16 mouse cellular contexts compared by ENCODE assay signal in the genomic region with DNA sequence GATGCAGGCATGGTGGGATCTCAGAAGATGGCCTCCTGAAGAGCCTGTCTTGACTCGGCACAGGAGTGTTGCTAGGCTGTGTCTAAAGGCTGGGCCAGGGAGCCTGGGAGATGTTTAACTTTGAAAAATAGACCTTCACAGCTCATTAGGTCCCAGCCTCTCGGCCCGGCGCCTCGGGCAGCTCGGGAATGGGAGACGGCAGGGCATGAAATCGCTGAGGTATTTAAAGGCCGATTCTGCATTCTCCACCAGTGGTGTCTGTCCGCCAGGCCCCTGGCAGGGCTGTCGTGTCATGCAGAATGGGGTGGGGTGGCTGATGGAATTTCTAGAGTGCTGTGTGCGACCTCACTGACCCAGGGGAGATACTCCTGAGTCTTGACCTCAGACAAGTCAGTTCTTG. TPM values are rescaled to one million over a fixed set of nuclear protein-coding genes. Genes with fewer than 3 reads are reported as not detected.
A peak's percentile ranks its signal among the peaks of the same experiment; 100 is the strongest.
DNase-seq lines count a peak whose midpoint lies in the region; ATAC-seq and TF ChIP-seq lines count a peak whose summit lies in the region.
"Had no signal": no experiment of that assay in that cellular context is flagged by ENCODE, and none has a peak within 500 bp of the region (broad histone marks: within the 10 kb centered on the region; RNA-seq: fewer than 3 reads in every experiment).

No protein-coding gene starts in this region.

- H3K4me3 ChIP-seq in forebrain, embryonic 11.5 days (ENCODE audit: low read depth, low read length) = no peak overlapping the region
- no peak overlapping the region for H3K4me3 ChIP-seq in forebrain, embryonic 16.5 days (replicated peaks; ENCODE audit: low read length)
- H3K4me3 ChIP-seq in gastrocnemius, adult 2 months = no peak overlapping the region
- H3K4me3 ChIP-seq in thymus, adult 2 months (ENCODE audit: control insufficient read depth, insufficient read depth, low read length) = no peak overlapping the region
- H3K4me3 ChIP-seq: embryonic facial prominence, embryonic 13.5 days; hindbrain, embryonic 15.5 days; midbrain, embryonic 12.5 days had no signal

- 63% methylated on average over 12 of the region's 12 CpGs for WGBS in forebrain, embryonic 11.5 days
- 61% methylated on average over 12 of the region's 12 CpGs for WGBS in forebrain, embryonic 16.5 days
- WGBS in thymus, adult 2 months = 92% methylated on average over 12 of the region's 12 CpGs

- TF ChIP-seq POLR2A in thymus, adult 2 months (IDR thresholded peaks at IDR 0.05; ENCODE audit: control insufficient read depth, extremely low read depth, insufficient read depth, low read length, poor library complexity) = no peak

- H3K9me3 ChIP-seq in forebrain, embryonic 11.5 days (ENCODE audit: control insufficient read depth, low read length) = no peaks in the 10 kb centered on the region
- no peaks in the 10 kb centered on the region for H3K9me3 ChIP-seq in forebrain, embryonic 16.5 days (ENCODE audit: control insufficient read depth, low read length)
- H3K9me3 ChIP-seq: embryonic facial prominence, embryonic 13.5 days; hindbrain, embryonic 15.5 days; midbrain, embryonic 12.5 days had no signal

- no peak overlapping the region for H3K9ac ChIP-seq in forebrain, embryonic 11.5 days (ENCODE audit: low read length)
- H3K9ac ChIP-seq in forebrain, embryonic 16.5 days (replicated peaks; ENCODE audit: low read depth, low read length) = no peak overlapping the region
- H3K9ac ChIP-seq: embryonic facial prominence, embryonic 13.5 days; hindbrain, embryonic 15.5 days; midbrain, embryonic 12.5 days had no signal

- H3K36me3 ChIP-seq in forebrain, embryonic 11.5 days (ENCODE audit: control insufficient read depth, insufficient read depth, low read length) = no peaks in the 10 kb centered on the region
- H3K36me3 ChIP-seq in forebrain, embryonic 16.5 days (ENCODE audit: control insufficient read depth, insufficient read depth) = no peaks in the 10 kb centered on the region
- H3K36me3 ChIP-seq in thymus, adult 2 months (ENCODE audit: control insufficient read depth, insufficient read depth, low read length) = no peaks in the 10 kb centered on the region
- H3K36me3 ChIP-seq: embryonic facial prominence, embryonic 13.5 days; hindbrain, embryonic 15.5 days; midbrain, embryonic 12.5 days had no signal

- ATAC-seq in forebrain, embryonic 11.5 days (replicated peaks; ENCODE audit: low FRiP score) = no peak
- ATAC-seq in forebrain, embryonic 16.5 days = no peak

- no peak overlapping the region for H3K4me2 ChIP-seq in forebrain, embryonic 11.5 days (ENCODE audit: low read depth, low read length, severe bottlenecking)
- H3K4me2 ChIP-seq in forebrain, embryonic 16.5 days (ENCODE audit: low read length) = no peak overlapping the region

- no peaks in the 10 kb centered on the region for H3K27me3 ChIP-seq in forebrain, embryonic 11.5 days (ENCODE audit: control insufficient read depth, insufficient read depth, low read length)
- no peaks in the 10 kb centered on the region for H3K27me3 ChIP-seq in forebrain, embryonic 16.5 days (replicated peaks; ENCODE audit: control insufficient read depth, insufficient read depth, low read length)
- H3K27me3 ChIP-seq in thymus, adult 2 months (ENCODE audit: control insufficient read depth, insufficient read depth, low read length) = no peaks in the 10 kb centered on the region

- H3K27ac ChIP-seq in forebrain, embryonic 11.5 days (ENCODE audit: low read depth, low read length) = no peak overlapping the region
- H3K27ac ChIP-seq in forebrain, embryonic 16.5 days (ENCODE audit: low read length) = no peak overlapping the region
- no peak overlapping the region for H3K27ac ChIP-seq in gastrocnemius, adult 2 months
- no peak overlapping the region for H3K27ac ChIP-seq in thymus, adult 2 months (ENCODE audit: control insufficient read depth, insufficient read depth, low read length)
- H3K27ac ChIP-seq: embryonic facial prominence, embryonic 13.5 days; hindbrain, embryonic 15.5 days had no signal

- no peak for TF ChIP-seq CTCF in gastrocnemius, adult 2 months (IDR thresholded peaks at IDR 0.05)
- TF ChIP-seq CTCF in thymus, adult 2 months (IDR thresholded peaks at IDR 0.05; ENCODE audit: borderline replicate concordance, control insufficient read depth, extremely low read depth, insufficient read depth, low read length, poor library complexity) = no peak

- H3K4me1 ChIP-seq in forebrain, embryonic 11.5 days (replicated peaks; ENCODE audit: control insufficient read depth, insufficient read depth, low read length) = peaks cover 14% of the 10 kb centered on the region
- H3K4me1 ChIP-seq in forebrain, embryonic 16.5 days (replicated peaks; ENCODE audit: control insufficient read depth, insufficient read depth, low read length) = peaks cover 21% of the 10 kb centered on the region
- H3K4me1 ChIP-seq in thymus, adult 2 months (replicated peaks; ENCODE audit: control insufficient read depth, insufficient read depth, low read length) = peaks cover 27% of the 10 kb centered on the region

- intact Hi-C loops in gastrocnemius, adult 2 months (cut with DNase I) = no loop called here

- DNase-seq in forebrain, embryonic 11.5 days (ENCODE audit: low spot score) = peak; percentile 53
- DNase-seq in embryo, embryonic 9.5 days (ENCODE audit: extremely low spot score) = peak; percentile 25
- DNase-seq in kidney, adult 8-10 months = peak; percentile 72 to 77
- DNase-seq in kidney, postnatal 36 days = peak; percentile 71 to 74
- DNase-seq in gastrocnemius, adult 2 months = no peak
- DNase-seq in thymus, adult 2 months = no peak
- DNase-seq in layer of hippocampus, postnatal 14 days (ENCODE audit: low spot score in 2 of 2) = no peak
- DNase-seq: cerebellum, postnatal 14 days; liver; lung, adult 2 months; lung, postnatal 4 days had no signal

RNA-seq across cellular contexts. Expression of gene Elfn1, which starts 22.4 kb away (rescaled TPM):
- polyA plus RNA-seq in forebrain, embryonic 11.5 days (2014; fragmentation: Nextera tagmentation; extraction: Ambion mirVana) = 0.52 and 0.93 TPM in 2 replicates
- 2.4 and 3.2 TPM in 2 replicates for polyA plus RNA-seq in forebrain, embryonic 16.5 days (2015; fragmentation: Nextera tagmentation; extraction: Ambion mirVana)
- total RNA-seq in gastrocnemius, adult 2 months (2021) = not detected
- 0.77 and 0.96 TPM in 2 replicates for polyA plus RNA-seq in thymus, adult 2 months (2012; rRNA removed)
- total RNA-seq in layer of hippocampus, postnatal 14 days (2021) = 10 to 100 TPM; 29.9 to 33.8 TPM
- polyA plus RNA-seq: heart, embryonic 14.5 days had no signal

Comparison
In these comparisons a context has a peak if more than half of its experiments do, and no peak if none do; other contexts are left out.
1. DNase-seq: peak in forebrain, embryonic 11.5 days (single experiment), embryo, embryonic 9.5 days (single experiment), kidney, adult 8-10 months (2 of 2) and kidney, postnatal 36 days (2 of 2); none in gastrocnemius, adult 2 months (single experiment), thymus, adult 2 months (single experiment) and layer of hippocampus, postnatal 14 days (0 of 2).